Mouse (Mus musculus): ENCODE measurements around the gene Gm37240.
"Not testable (repeated sequence)": the region's sequence is repeated elsewhere in the genome, so short reads cannot be mapped to it uniquely, and the experiment has no call there.

Gene Gm37240

GRCm38 (mm10) chr3:85573864-85574830 lies 313.2 kb downstream of the Gm37240 start, which contains the start of gene Gatb:
TSS of gene Gatb (plus strand) at chr3:85574119.
- peak; percentile 96 to 97 for DNase-seq (ENCODE audit: low spot score in 2 of 2)

- no peak for DNase-seq (ENCODE audit: low spot score in 2 of 2)
These were observed 314.0 kb downstream of the Gm37240 start for GRCm38 (mm10) chr3:85573216-85573863.

GRCm38 (mm10) chr3:85572502-85572901 lies 314.8 kb downstream of the Gm37240 start:
- DNase-seq (ENCODE audit: low spot score in 2 of 2): not testable (repeated sequence)

GRCm38 (mm10) chr3:85571276-85571675 lies 316.0 kb downstream of the Gm37240 start:
- peak in 1 of 2 experiments; percentile 18 for DNase-seq (ENCODE audit: low spot score in 2 of 2)

- DNase-seq (ENCODE audit: low spot score in 2 of 2): peak in 1 of 2 experiments; percentile 23
These were observed 322.7 kb downstream of the Gm37240 start for GRCm38 (mm10) chr3:85564603-85565002.

GRCm38 (mm10) chr3:85553731-85554277 lies 333.5 kb downstream of the Gm37240 start:
- DNase-seq (ENCODE audit: low spot score in 2 of 2): peak in 1 of 2 experiments; percentile 30

GRCm38 (mm10) chr3:85551352-85551751 lies 336.0 kb downstream of the Gm37240 start:
- peak in 1 of 2 experiments; percentile 29 for DNase-seq (ENCODE audit: low spot score in 2 of 2)

- DNase-seq (ENCODE audit: low spot score in 2 of 2): no peak
These were observed 337.0 kb downstream of the Gm37240 start for GRCm38 (mm10) chr3:85550312-85550711.

GRCm38 (mm10) chr3:85543652-85544051 lies 343.7 kb downstream of the Gm37240 start:
- DNase-seq (ENCODE audit: low spot score in 2 of 2): no peak

GRCm38 (mm10) chr3:85542765-85543164 lies 344.6 kb downstream of the Gm37240 start:
- no peak for DNase-seq (ENCODE audit: low spot score in 2 of 2)

- DNase-seq (ENCODE audit: low spot score in 2 of 2): no peak
These were observed 351.4 kb downstream of the Gm37240 start for GRCm38 (mm10) chr3:85535621-85536520.

GRCm38 (mm10) chr3:85535042-85535441 lies 352.3 kb downstream of the Gm37240 start:
- DNase-seq (ENCODE audit: low spot score in 2 of 2): no peak

GRCm38 (mm10) chr3:85532376-85532775 lies 354.9 kb downstream of the Gm37240 start:
- no peak for DNase-seq (ENCODE audit: low spot score in 2 of 2)

GRCm38 (mm10) chr3:85530601-85531161 lies 356.6 kb downstream of the Gm37240 start:
- DNase-seq (ENCODE audit: low spot score in 2 of 2): no peak

GRCm38 (mm10) chr3:85521311-85521907 lies 365.9 kb downstream of the Gm37240 start:
- no peak for DNase-seq (ENCODE audit: low spot score in 2 of 2)

GRCm38 (mm10) chr3:85518668-85519067 lies 368.6 kb downstream of the Gm37240 start:
- no peak for DNase-seq (ENCODE audit: low spot score in 2 of 2)

GRCm38 (mm10) chr3:85518072-85518471 lies 369.2 kb downstream of the Gm37240 start:
- no peak for DNase-seq (ENCODE audit: low spot score in 2 of 2)

- DNase-seq (ENCODE audit: low spot score in 2 of 2): no peak
These were observed 370.4 kb downstream of the Gm37240 start for GRCm38 (mm10) chr3:85516739-85517396.

GRCm38 (mm10) chr3:85514700-85515099 lies 372.6 kb downstream of the Gm37240 start:
- DNase-seq (ENCODE audit: low spot score in 2 of 2): no peak

- no peak for DNase-seq (ENCODE audit: low spot score in 2 of 2)
These were observed 378.5 kb downstream of the Gm37240 start for GRCm38 (mm10) chr3:85508717-85509279.

Data from spleen, postnatal 4 days (tissue).